Mouse (Mus musculus): ENCODE data around the gene Rgl3. TPM values are rescaled to one million over a fixed set of nuclear protein-coding genes. Genes with fewer than 3 reads are reported as not detected.

Rgl3 gene
- polyA plus RNA-seq, 1 experiment from 2014 or later: 20.8 TPM

DNA sequence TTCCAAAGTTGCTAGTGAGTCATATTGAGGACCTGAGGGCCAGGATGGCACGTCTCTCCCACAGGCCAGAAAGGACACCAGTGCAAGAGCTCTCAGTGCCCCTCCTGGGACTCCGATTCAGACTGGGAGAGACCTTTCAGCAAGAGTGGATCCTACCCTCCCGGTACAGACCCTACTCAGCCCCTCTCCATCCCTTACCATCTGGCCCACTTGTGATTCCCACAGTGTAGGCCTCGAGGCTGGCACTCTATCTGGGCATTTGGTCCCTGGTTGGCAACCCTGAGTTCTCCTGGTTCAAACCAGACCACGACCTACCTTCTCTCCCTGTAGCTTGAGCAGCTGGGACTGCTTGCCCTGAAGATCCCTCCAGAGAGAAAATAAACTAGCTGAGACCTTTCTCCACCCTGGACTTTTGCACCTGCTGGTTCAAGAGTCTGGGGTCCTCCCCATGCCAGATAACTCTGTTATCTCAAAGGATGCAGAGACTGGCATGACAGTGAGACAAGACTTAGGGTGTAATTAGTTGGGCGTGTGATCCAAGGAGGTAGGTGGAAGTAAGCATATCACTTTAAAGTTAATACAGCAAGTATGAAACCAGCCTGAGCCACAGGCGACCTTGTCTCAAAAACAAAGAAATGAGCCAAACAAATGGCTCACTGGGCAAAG, 53.6 kb downstream of the Rgl3 start:
- H3K4me1 ChIP-seq (ENCODE audit: control insufficient read depth, insufficient read depth, low read length): no peaks in the 10 kb centered on the region
- H3K4me3 ChIP-seq (ENCODE audit: low read length): no peak overlapping the region
- no peak overlapping the region for H3K4me2 ChIP-seq (replicated peaks; ENCODE audit: low read depth, low read length)
- H3K27me3 ChIP-seq (ENCODE audit: control insufficient read depth, insufficient read depth, low read length): no peaks in the 10 kb centered on the region
- H3K9ac ChIP-seq (ENCODE audit: low read depth, low read length): no peak overlapping the region
- WGBS: 78% methylated on average over 7 of the region's 7 CpGs
- H3K9me3 ChIP-seq (ENCODE audit: control insufficient read depth, low read length): no peaks in the 10 kb centered on the region
- ATAC-seq (ENCODE audit: low FRiP score, low TSS enrichment): no peak
- H3K36me3 ChIP-seq (ENCODE audit: control insufficient read depth, insufficient read depth, low read length): no peaks in the 10 kb centered on the region
- no peak overlapping the region for H3K27ac ChIP-seq (ENCODE audit: low read depth, low read length)

DNA sequence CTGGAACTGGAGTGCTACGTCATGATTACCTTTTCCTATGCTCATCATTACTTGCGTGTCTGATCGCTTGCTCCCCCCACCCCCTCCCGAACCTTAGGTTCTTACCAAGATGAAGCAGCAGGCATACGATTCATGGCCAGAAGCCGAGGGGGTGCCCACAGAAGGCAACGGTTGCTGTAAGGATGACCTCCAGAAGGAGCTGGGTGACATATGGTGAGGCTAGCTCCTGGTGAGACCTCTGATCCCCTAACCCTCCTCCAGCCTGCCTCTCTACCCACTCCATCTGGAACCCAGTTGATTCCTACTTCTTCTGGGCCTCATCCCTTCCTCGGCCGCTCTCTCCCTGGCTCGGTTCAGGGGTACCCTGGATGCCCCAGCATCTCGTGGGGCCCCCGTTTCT, 55.2 kb downstream of the Rgl3 start:
- Histone ChIP-seq H3K27ac (ENCODE audit: low read depth, low read length) (no peak overlapping the region), H3K9ac (ENCODE audit: low read depth, low read length) (no peak overlapping the region), H3K27me3 (ENCODE audit: control insufficient read depth, insufficient read depth, low read length) (no peaks in the 10 kb centered on the region), H3K4me1 (ENCODE audit: control insufficient read depth, insufficient read depth, low read length) (no peaks in the 10 kb centered on the region), H3K4me3 (ENCODE audit: low read length) (no peak overlapping the region), H3K36me3 (ENCODE audit: control insufficient read depth, insufficient read depth, low read length) (no peaks in the 10 kb centered on the region), H3K9me3 (ENCODE audit: control insufficient read depth, low read length) (no peaks in the 10 kb centered on the region), H3K4me2 (replicated peaks; ENCODE audit: low read depth, low read length) (no peak overlapping the region)
- WGBS: 87% methylated on average over 12 of the region's 12 CpGs
- no peak for ATAC-seq (ENCODE audit: low FRiP score, low TSS enrichment)

DNA sequence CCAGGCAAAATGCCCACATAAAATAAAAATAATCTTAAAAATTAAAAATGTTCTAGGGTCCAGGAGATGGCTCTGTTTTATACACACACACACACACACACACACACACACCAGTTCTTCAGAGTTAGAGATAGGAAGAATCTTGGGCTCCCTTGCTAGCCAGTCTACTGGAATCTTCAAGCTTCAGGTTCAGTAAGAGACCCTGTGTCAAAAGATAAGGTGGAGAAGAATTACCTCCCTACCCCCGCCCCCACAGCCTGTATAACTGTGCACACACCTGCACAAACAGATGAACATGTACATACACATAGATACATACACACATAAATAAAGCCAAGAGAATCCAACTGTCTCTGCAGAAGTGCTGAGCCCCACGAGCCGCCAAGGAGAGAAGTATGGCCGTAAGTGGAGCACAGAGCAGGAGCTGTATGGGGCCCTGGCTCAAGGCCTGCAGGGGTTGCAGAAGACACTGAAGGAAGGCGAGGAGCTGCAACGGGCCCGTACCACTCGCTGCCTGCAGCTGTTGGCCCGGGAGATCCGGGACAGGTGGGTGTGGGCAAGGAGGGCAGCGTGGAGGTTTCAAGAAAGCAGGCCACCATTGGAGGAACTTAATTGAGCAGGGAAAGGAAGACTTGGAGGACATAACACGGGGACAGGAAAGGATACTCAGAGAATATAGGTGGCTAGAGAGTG, 56.7 kb downstream of the Rgl3 start:
- Histone ChIP-seq H3K4me3 (ENCODE audit: low read length) (no peak overlapping the region), H3K36me3 (ENCODE audit: control insufficient read depth, insufficient read depth, low read length) (no peaks in the 10 kb centered on the region), H3K27ac (ENCODE audit: low read depth, low read length) (no peak overlapping the region), H3K4me2 (replicated peaks; ENCODE audit: low read depth, low read length) (no peak overlapping the region), H3K27me3 (ENCODE audit: control insufficient read depth, insufficient read depth, low read length) (no peaks in the 10 kb centered on the region), H3K9me3 (ENCODE audit: control insufficient read depth, low read length) (no peaks in the 10 kb centered on the region), H3K9ac (ENCODE audit: low read depth, low read length) (no peak overlapping the region), H3K4me1 (ENCODE audit: control insufficient read depth, insufficient read depth, low read length) (no peaks in the 10 kb centered on the region)
- ATAC-seq (ENCODE audit: low FRiP score, low TSS enrichment): no peak
- WGBS: 60% methylated on average over 12 of the region's 12 CpGs

DNA sequence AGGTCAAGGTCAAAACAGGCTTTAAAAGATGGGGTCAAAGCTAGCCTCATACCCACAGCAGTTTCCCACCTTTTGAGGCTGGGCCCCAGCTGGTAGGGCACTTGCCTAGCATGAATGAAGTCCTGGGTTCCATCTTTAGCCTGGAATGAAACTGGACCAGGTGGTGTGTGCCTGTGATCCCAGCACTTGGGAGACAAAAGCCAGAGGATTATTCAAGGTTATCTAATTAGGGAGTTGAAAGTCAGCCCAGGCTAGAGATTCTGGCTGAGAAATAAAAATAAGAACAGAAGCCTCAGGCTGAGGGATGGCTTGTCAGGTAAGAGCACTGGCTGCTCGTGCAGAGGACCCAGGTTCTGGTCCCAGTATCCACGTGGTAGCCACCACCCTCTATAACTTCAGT, 57.2 kb downstream of the Rgl3 start:
- Histone ChIP-seq H3K9me3 (ENCODE audit: control insufficient read depth, low read length) (no peaks in the 10 kb centered on the region), H3K4me3 (ENCODE audit: low read length) (no peak overlapping the region), H3K4me2 (replicated peaks; ENCODE audit: low read depth, low read length) (no peak overlapping the region), H3K27me3 (ENCODE audit: control insufficient read depth, insufficient read depth, low read length) (no peaks in the 10 kb centered on the region), H3K36me3 (ENCODE audit: control insufficient read depth, insufficient read depth, low read length) (no peaks in the 10 kb centered on the region), H3K4me1 (ENCODE audit: control insufficient read depth, insufficient read depth, low read length) (no peaks in the 10 kb centered on the region), H3K27ac (ENCODE audit: low read depth, low read length) (no peak overlapping the region), H3K9ac (ENCODE audit: low read depth, low read length) (no peak overlapping the region)
- WGBS: 73% methylated on average over 2 of the region's 2 CpGs
- no peak for ATAC-seq (ENCODE audit: low FRiP score, low TSS enrichment)

DNA sequence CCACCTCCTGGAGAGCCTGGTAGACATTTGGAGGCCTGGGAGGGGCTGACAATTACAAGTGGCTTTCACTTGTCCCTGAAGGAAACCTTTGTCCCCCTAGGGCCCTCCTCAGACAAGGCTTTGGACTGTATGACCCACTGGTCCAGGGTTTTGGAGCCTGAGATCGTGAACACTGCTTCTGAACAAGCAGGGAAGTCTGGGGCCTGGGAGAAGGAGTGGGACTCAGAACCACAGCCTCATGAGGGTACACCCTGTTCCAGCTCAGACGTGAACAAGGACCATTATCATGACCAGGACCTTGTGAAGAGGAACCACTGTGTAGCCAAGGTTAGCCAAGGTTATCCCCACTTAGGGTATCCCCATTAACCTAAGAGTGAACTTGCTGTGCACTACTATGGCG, 60.0 kb downstream of the Rgl3 start:
- 71% methylated on average over 3 of the region's 3 CpGs for WGBS
- Histone ChIP-seq H3K4me3 (ENCODE audit: low read length) (no peak overlapping the region), H3K27me3 (ENCODE audit: control insufficient read depth, insufficient read depth, low read length) (no peaks in the 10 kb centered on the region), H3K27ac (ENCODE audit: low read depth, low read length) (no peak overlapping the region), H3K9ac (ENCODE audit: low read depth, low read length) (no peak overlapping the region), H3K4me2 (replicated peaks; ENCODE audit: low read depth, low read length) (no peak overlapping the region), H3K9me3 (ENCODE audit: control insufficient read depth, low read length) (no peaks in the 10 kb centered on the region), H3K4me1 (ENCODE audit: control insufficient read depth, insufficient read depth, low read length) (peaks cover 9% of the 10 kb centered on the region), H3K36me3 (ENCODE audit: control insufficient read depth, insufficient read depth, low read length) (no peaks in the 10 kb centered on the region; the same call in 1 of the 2 replicates)
- no peak for ATAC-seq (ENCODE audit: low FRiP score, low TSS enrichment)

DNA sequence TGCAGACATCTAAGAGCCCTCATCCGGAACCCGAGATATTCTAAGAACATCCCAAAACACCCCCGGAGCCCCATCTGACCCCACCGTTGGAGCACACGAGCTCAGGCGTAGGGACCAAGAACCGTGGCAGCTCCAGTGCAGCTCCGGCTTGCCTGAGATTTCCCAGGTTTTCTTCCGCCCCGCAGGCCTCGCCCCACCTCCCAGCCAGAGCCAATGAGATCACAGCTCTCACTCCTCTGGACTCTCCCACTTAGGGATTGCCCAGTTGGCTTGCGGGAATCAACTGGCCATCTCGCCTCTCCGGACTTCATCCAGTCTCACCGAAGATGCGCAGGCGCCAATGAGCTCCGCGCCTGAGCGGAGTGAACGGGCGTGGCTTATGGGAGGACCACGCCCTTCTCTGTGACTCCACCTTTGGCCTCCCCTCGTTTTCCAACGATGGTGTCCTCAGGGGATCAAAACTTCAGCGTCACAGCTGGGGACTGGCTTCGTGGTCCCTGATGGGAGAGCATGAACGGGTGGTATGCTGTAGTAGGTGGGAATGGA, 62.0 kb downstream of the Rgl3 start, which contains the start of the genes Ccdc159 and Tmem205:
Gene Ccdc159, plus strand, starts transcription at position 264 of the 546 bp plus-strand sequence.
Gene Tmem205, minus strand, starts transcription at position 349 of the 546 bp plus-strand sequence.
- peaks cover 9% of the 10 kb centered on the region for H3K4me1 ChIP-seq (ENCODE audit: control insufficient read depth, insufficient read depth, low read length)
- ATAC-seq (ENCODE audit: low FRiP score, low TSS enrichment): peak; percentile 98
- H3K9ac ChIP-seq (ENCODE audit: low read depth, low read length): peak within 1 kb of the TSS; percentile 65
- no peaks in the 10 kb centered on the region for H3K27me3 ChIP-seq (ENCODE audit: control insufficient read depth, insufficient read depth, low read length)
- no peaks in the 10 kb centered on the region for H3K9me3 ChIP-seq (ENCODE audit: control insufficient read depth, low read length)
- H3K27ac ChIP-seq (ENCODE audit: low read depth, low read length): peak within 1 kb of the TSS; percentile 51; the same call in 1 of the 2 replicates
- WGBS: under 1% methylated on average over 28 of the region's 28 CpGs
- H3K4me3 ChIP-seq (ENCODE audit: low read length): peak within 1 kb of the TSS; percentile 46
- peak within 1 kb of the TSS; percentile 67 for H3K4me2 ChIP-seq (replicated peaks; ENCODE audit: low read depth, low read length)
- H3K36me3 ChIP-seq (ENCODE audit: control insufficient read depth, insufficient read depth, low read length): no peaks in the 10 kb centered on the region; the same call in 1 of the 2 replicates

DNA sequence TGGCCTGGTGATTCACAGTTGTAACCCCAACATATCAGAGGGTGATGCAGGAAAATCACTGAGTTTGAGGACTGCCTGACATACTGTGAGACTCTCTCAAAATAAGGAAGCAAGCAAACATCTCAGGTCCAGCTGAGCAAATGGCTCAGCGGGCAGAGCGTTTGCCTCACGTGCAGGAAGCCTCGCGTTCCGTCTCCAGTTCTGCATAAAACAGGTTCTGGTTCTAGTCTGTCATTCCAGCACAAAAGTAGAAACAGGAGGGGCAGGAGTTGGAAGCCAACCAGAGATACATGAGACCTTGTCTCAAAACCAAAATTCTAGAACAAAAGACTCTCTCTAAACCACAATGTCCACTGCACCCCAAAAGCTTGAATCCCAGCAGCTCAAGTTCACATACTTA, 62.5 kb downstream of the Rgl3 start:
- 3% methylated on average over 6 of the region's 6 CpGs for WGBS
- Histone ChIP-seq H3K4me1 (ENCODE audit: control insufficient read depth, insufficient read depth, low read length) (peaks cover 9% of the 10 kb centered on the region), H3K36me3 (ENCODE audit: control insufficient read depth, insufficient read depth, low read length) (no peaks in the 10 kb centered on the region; the same call in 1 of the 2 replicates), H3K27ac (ENCODE audit: low read depth, low read length) (peak overlapping the region; percentile 39; the same call in 1 of the 2 replicates), H3K4me3 (ENCODE audit: low read length) (peak overlapping the region; percentile 46), H3K27me3 (ENCODE audit: control insufficient read depth, insufficient read depth, low read length) (no peaks in the 10 kb centered on the region), H3K9ac (ENCODE audit: low read depth, low read length) (peak overlapping the region; percentile 65), H3K9me3 (ENCODE audit: control insufficient read depth, low read length) (no peaks in the 10 kb centered on the region), H3K4me2 (replicated peaks; ENCODE audit: low read depth, low read length) (peak overlapping the region; percentile 67)
- ATAC-seq (ENCODE audit: low FRiP score, low TSS enrichment): no peak

- Histone ChIP-seq H3K4me3 (ENCODE audit: low read length) (peak overlapping the region; percentile 46; the same call in 1 of the 2 replicates), H3K27ac (ENCODE audit: low read depth, low read length) (no peak overlapping the region), H3K9ac (ENCODE audit: low read depth, low read length) (peak overlapping the region; percentile 65), H3K27me3 (ENCODE audit: control insufficient read depth, insufficient read depth, low read length) (no peaks in the 10 kb centered on the region), H3K4me2 (replicated peaks; ENCODE audit: low read depth, low read length) (peak overlapping the region; percentile 67), H3K36me3 (ENCODE audit: control insufficient read depth, insufficient read depth, low read length) (no peaks in the 10 kb centered on the region; the same call in 1 of the 2 replicates), H3K9me3 (ENCODE audit: control insufficient read depth, low read length) (no peaks in the 10 kb centered on the region), H3K4me1 (ENCODE audit: control insufficient read depth, insufficient read depth, low read length) (peaks cover 9% of the 10 kb centered on the region)
- ATAC-seq (ENCODE audit: low FRiP score, low TSS enrichment): no peak
- 71% methylated on average over 6 of the region's 6 CpGs for WGBS
Measured at GRCm38 (mm10) chr9:21926155-21926554, 63.1 kb downstream of the Rgl3 start.

DNA sequence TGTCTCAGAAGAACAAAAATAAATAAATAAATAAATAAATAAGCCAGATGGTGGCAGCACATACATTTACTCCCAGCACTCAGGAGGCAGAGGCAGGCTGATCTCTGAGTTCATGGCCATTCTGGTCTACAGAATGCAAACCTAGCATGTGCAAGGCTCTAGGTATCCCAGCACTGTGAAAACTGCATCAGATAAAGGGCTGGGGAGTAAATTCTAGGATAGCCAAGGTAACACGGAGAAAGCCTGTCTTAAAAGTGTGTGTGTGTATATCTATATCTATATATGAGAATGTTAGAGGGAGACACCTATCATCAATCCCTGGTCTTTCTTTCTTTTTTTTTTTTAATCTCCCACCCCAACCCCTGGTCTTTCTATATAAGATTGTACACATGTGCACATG, 63.7 kb downstream of the Rgl3 start:
- no peaks in the 10 kb centered on the region; the same call in 1 of the 2 replicates for H3K36me3 ChIP-seq (ENCODE audit: control insufficient read depth, insufficient read depth, low read length)
- no peak overlapping the region for H3K27ac ChIP-seq (ENCODE audit: low read depth, low read length)
- no peak for ATAC-seq (ENCODE audit: low FRiP score, low TSS enrichment)
- 94% methylated on average over 1 of the region's 1 CpGs for WGBS
- no peaks in the 10 kb centered on the region for H3K9me3 ChIP-seq (ENCODE audit: control insufficient read depth, low read length)
- H3K9ac ChIP-seq (ENCODE audit: low read depth, low read length): no peak overlapping the region
- H3K4me3 ChIP-seq (ENCODE audit: low read length): no peak overlapping the region
- peaks cover 9% of the 10 kb centered on the region for H3K4me1 ChIP-seq (ENCODE audit: control insufficient read depth, insufficient read depth, low read length)
- no peaks in the 10 kb centered on the region for H3K27me3 ChIP-seq (ENCODE audit: control insufficient read depth, insufficient read depth, low read length)
- no peak overlapping the region for H3K4me2 ChIP-seq (replicated peaks; ENCODE audit: low read depth, low read length)
